Comparison of ENCODE assay signal across 9 mouse cellular contexts in genomic region chr7:3423895-3424294, GRCm38 (mm10). TPM values are rescaled to one million over a fixed set of nuclear protein-coding genes. Genes with fewer than 3 reads are reported as not detected.
DNase-seq lines count a peak whose midpoint lies in the region; ATAC-seq and TF ChIP-seq lines count a peak whose summit lies in the region.
"Had no signal": no experiment of that assay in that cellular context is flagged by ENCODE, and none has a peak within 500 bp of the region (broad histone marks: within the 10 kb centered on the region; RNA-seq: fewer than 3 reads in every experiment).

TSS of gene Cacng6 (plus strand) at chr7:3424195.

- no peak within 1 kb of the TSS for H3K27ac ChIP-seq in intestine, embryonic 14.5 days (ENCODE audit: low read depth)
- H3K27ac ChIP-seq in intestine, postnatal 0 days (ENCODE audit: low read depth, low read length): no peak within 1 kb of the TSS
- no peak within 1 kb of the TSS for H3K27ac ChIP-seq in embryonic facial prominence, embryonic 15.5 days (replicated peaks)
- no peak within 1 kb of the TSS for H3K27ac ChIP-seq in hindbrain, embryonic 13.5 days

- no peaks in the 10 kb centered on the region for H3K79me2 ChIP-seq in myocyte (ENCODE audit: control insufficient read depth, insufficient read depth)

- 0 out of 2 replicates have a peak, but pooled peaks cover 2% of the 10 kb centered on the region for H3K4me1 ChIP-seq in intestine, embryonic 14.5 days (replicated peaks; ENCODE audit: control insufficient read depth, insufficient read depth, low read length)
- H3K4me1 ChIP-seq in intestine, postnatal 0 days (replicated peaks; ENCODE audit: control insufficient read depth, insufficient read depth, low read length): no peaks in the 10 kb centered on the region
- H3K4me1 ChIP-seq in embryonic facial prominence, embryonic 15.5 days: peaks cover 7% of the 10 kb centered on the region
- peaks cover 7% of the 10 kb centered on the region for H3K4me1 ChIP-seq in hindbrain, embryonic 13.5 days (replicated peaks)

- ATAC-seq in intestine, embryonic 14.5 days (replicated peaks; ENCODE audit: low FRiP score, low TSS enrichment, low read depth): no peak
- no peak for ATAC-seq in intestine, postnatal 0 days
- no peak for ATAC-seq in embryonic facial prominence, embryonic 15.5 days (ENCODE audit: insufficient number of reproducible peaks, low FRiP score, low TSS enrichment, low read depth)
- ATAC-seq in hindbrain, embryonic 13.5 days (ENCODE audit: low FRiP score): no peak

- H3ac ChIP-seq in myocyte (ENCODE audit: control insufficient read depth, insufficient read length): no peak within 1 kb of the TSS

- H3K9me3 ChIP-seq in intestine, embryonic 14.5 days (ENCODE audit: control insufficient read depth, low read length): no peaks in the 10 kb centered on the region
- H3K9me3 ChIP-seq in intestine, postnatal 0 days (ENCODE audit: control insufficient read depth): no peaks in the 10 kb centered on the region
- no peaks in the 10 kb centered on the region for H3K9me3 ChIP-seq in embryonic facial prominence, embryonic 15.5 days (replicated peaks)
- no peaks in the 10 kb centered on the region for H3K9me3 ChIP-seq in hindbrain, embryonic 13.5 days

- WGBS in intestine, embryonic 14.5 days: 34% methylated on average over 4 of the region's 4 CpGs
- 56% methylated on average over 4 of the region's 4 CpGs for WGBS in intestine, postnatal 0 days
- 34% methylated on average over 4 of the region's 4 CpGs for WGBS in embryonic facial prominence, embryonic 15.5 days
- 44% methylated on average over 4 of the region's 4 CpGs for WGBS in hindbrain, embryonic 13.5 days

- no peak for DNase-seq in intestine, embryonic 14.5 days (ENCODE audit: low spot score)
- DNase-seq in right cerebral cortex, postnatal 25 days: no peak
- DNase-seq in spleen, postnatal 4 days (ENCODE audit: low spot score in 2 of 2): no peak
- DNase-seq in embryo, embryonic 10.5 days (ENCODE audit: low spot score): no peak

- no peak for TF ChIP-seq CTCF in intestine, postnatal 0 days (IDR thresholded peaks at IDR 0.05; ENCODE audit: low read depth)

- peaks cover 52% of the 10 kb centered on the region for H3K27me3 ChIP-seq in intestine, embryonic 14.5 days (replicated peaks; ENCODE audit: control insufficient read depth, insufficient read depth, low read length)
- H3K27me3 ChIP-seq in intestine, postnatal 0 days (replicated peaks; ENCODE audit: control insufficient read depth, insufficient read depth, low read length): peaks cover 28% of the 10 kb centered on the region
- peaks cover 71% of the 10 kb centered on the region for H3K27me3 ChIP-seq in embryonic facial prominence, embryonic 15.5 days
- peaks cover 75% of the 10 kb centered on the region for H3K27me3 ChIP-seq in hindbrain, embryonic 13.5 days
- H3K27me3 ChIP-seq in myocyte (ENCODE audit: control insufficient read depth, insufficient read depth, insufficient read length): no peaks in the 10 kb centered on the region
- H3K27me3 ChIP-seq: CH12.LX had no signal

- TF ChIP-seq POLR2A in myocyte (IDR thresholded peaks at IDR 0.05; ENCODE audit: insufficient read length, low read depth): no peak

- H3K4me2 ChIP-seq in intestine, embryonic 14.5 days (ENCODE audit: low read length): peak within 1 kb of the TSS; percentile 39
- no peak within 1 kb of the TSS for H3K4me2 ChIP-seq in intestine, postnatal 0 days (replicated peaks; ENCODE audit: low read depth)
- H3K4me2 ChIP-seq in embryonic facial prominence, embryonic 15.5 days (replicated peaks): peak within 1 kb of the TSS; percentile 27; the same call in 1 of the 2 replicates
- peak within 1 kb of the TSS; percentile 46 for H3K4me2 ChIP-seq in hindbrain, embryonic 13.5 days
- peak within 1 kb of the TSS; percentile 69 for H3K4me2 ChIP-seq in myocyte (ENCODE audit: low read depth)

- H3K9ac ChIP-seq in intestine, embryonic 14.5 days (ENCODE audit: low read length): no peak within 1 kb of the TSS
- H3K9ac ChIP-seq in intestine, postnatal 0 days (ENCODE audit: low read depth, low read length): no peak within 1 kb of the TSS
- H3K9ac ChIP-seq in embryonic facial prominence, embryonic 15.5 days: no peak within 1 kb of the TSS
- peak within 1 kb of the TSS; percentile 35; the same call in 1 of the 2 replicates for H3K9ac ChIP-seq in hindbrain, embryonic 13.5 days

- H3K4me3 ChIP-seq in intestine, embryonic 14.5 days (ENCODE audit: low read depth, low read length): no peak within 1 kb of the TSS
- H3K4me3 ChIP-seq in intestine, postnatal 0 days (ENCODE audit: low read depth, low read length): no peak within 1 kb of the TSS
- H3K4me3 ChIP-seq in embryonic facial prominence, embryonic 15.5 days (replicated peaks): 0 out of 2 replicates have a peak within 1 kb of the TSS, but pooled peaks have one; percentile 2
- H3K4me3 ChIP-seq in hindbrain, embryonic 13.5 days: peak within 1 kb of the TSS; percentile 23
- peak within 1 kb of the TSS; percentile 17 for H3K4me3 ChIP-seq in myocyte

- no peaks in the 10 kb centered on the region for H3K36me3 ChIP-seq in intestine, embryonic 14.5 days (ENCODE audit: control insufficient read depth, insufficient read depth, low read length)
- H3K36me3 ChIP-seq in intestine, postnatal 0 days (ENCODE audit: control insufficient read depth, insufficient read depth): no peaks in the 10 kb centered on the region
- H3K36me3 ChIP-seq in embryonic facial prominence, embryonic 15.5 days: no peaks in the 10 kb centered on the region
- no peaks in the 10 kb centered on the region for H3K36me3 ChIP-seq in hindbrain, embryonic 13.5 days
- no peaks in the 10 kb centered on the region for H3K36me3 ChIP-seq in myocyte (ENCODE audit: control insufficient read depth, insufficient read depth)

TF ChIP-seq in myocyte, 11 proteins besides CTCF, POLR2A, EP300 and RAD21:
- TF ChIP-seq MAX (IDR thresholded peaks at IDR 0.05; ENCODE audit: low read depth) (no peak), REST (IDR thresholded peaks at IDR 0.05; ENCODE audit: insufficient read depth, insufficient read length) (no peak), MYOG (IDR thresholded peaks at IDR 0.05; ENCODE audit: control insufficient read depth in 1 of 3, insufficient read depth in 1 of 3, insufficient read length in 2 of 3, low read depth in 2 of 3) (no peak), SRF (IDR thresholded peaks at IDR 0.05; ENCODE audit: control insufficient read depth, insufficient read length, low read depth) (no peak), TCF3 (IDR thresholded peaks at IDR 0.05; ENCODE audit: insufficient read length, low read depth) (no peak), TCF12 (IDR thresholded peaks at IDR 0.05; ENCODE audit: insufficient read depth, poor library complexity, severe bottlenecking) (no peak), POLR2AphosphoS2 (IDR thresholded peaks at IDR 0.05; ENCODE audit: insufficient read length, low read depth) (no peak), E2F4 (IDR thresholded peaks at IDR 0.05; ENCODE audit: insufficient read depth) (no peak), USF1 (IDR thresholded peaks at IDR 0.05; ENCODE audit: low read depth) (no peak), MYOD1 (IDR thresholded peaks at IDR 0.05; ENCODE audit: control insufficient read depth in 1 of 3, insufficient read length in 2 of 3, low read depth in 2 of 3) (no peak), CEBPB (IDR thresholded peaks at IDR 0.05; ENCODE audit: insufficient read depth, poor library complexity, severe bottlenecking) (no peak)

RNA-seq across cellular contexts. Expression of gene Cacng6, which starts in this region (rescaled TPM):
- polyA plus RNA-seq in intestine, embryonic 14.5 days (2014; fragmentation: Nextera tagmentation; extraction: Ambion mirVana): 0.13 TPM in 1 of 2 replicates, not detected in the other
- polyA plus RNA-seq in intestine, postnatal 0 days (2015; fragmentation: Nextera tagmentation; extraction: Ambion mirVana): 0.22 and 0.33 TPM in 2 replicates
- polyA plus RNA-seq in embryonic facial prominence, embryonic 15.5 days (2015; fragmentation: Nextera tagmentation; extraction: Ambion mirVana): 5.1 and 7.3 TPM in 2 replicates
- 0.13 and 0.16 TPM in 2 replicates for polyA plus RNA-seq in hindbrain, embryonic 13.5 days (2015; fragmentation: Nextera tagmentation; extraction: Ambion mirVana)
- polyA plus RNA-seq in myocyte (2012; fragmentation: generic; extraction: Trizol): 15.0 TPM

Comparison
In these comparisons a context has a peak if more than half of its experiments do, and no peak if none do; other contexts are left out.
1. H3K4me3 ChIP-seq: peak in embryonic facial prominence, embryonic 15.5 days (single experiment), hindbrain, embryonic 13.5 days (single experiment) and myocyte (single experiment); none in intestine, embryonic 14.5 days (single experiment) and intestine, postnatal 0 days (single experiment).